Mouse (Mus musculus) liver, embryonic 11.5 days (tissue): ENCODE results near the gene Myh4. TPM values are rescaled to one million over a fixed set of nuclear protein-coding genes. Genes with fewer than 3 reads are reported as not detected.

ENCODE experiments used
- ATAC-seq: fragments of 200-750 bp; cut with Nextera tagmentation; replicated peaks from 2 replicates; pipeline ENCODE4 v1.8.0; 2017; ENCODE audit warnings: moderate number of reproducible peaks, mild to moderate bottlenecking, moderate TSS enrichment, moderate library complexity; ENCODE audit not compliant: low FRiP score
- DNase-seq: peaks from one replicate; pipeline ENCODE4 v3.0.0-alpha.2; 2017; ENCODE audit warnings: low spot score
- H3K27ac ChIP-seq: fragments of 300-500 bp; sonication (generic); 2 replicates; pipeline ENCODE4 v1.5.1; 2014; ENCODE audit warnings: mild to moderate bottlenecking, low read depth, low read length, control low read depth
- H3K27me3 ChIP-seq: fragments of 300-500 bp; sonication (generic); replicated peaks from 2 replicates; pipeline ENCODE4 v1.6.1; 2014; ENCODE audit warnings: low read length, mixed read lengths; ENCODE audit not compliant: control insufficient read depth, insufficient read depth
- H3K36me3 ChIP-seq: fragments of 300-500 bp; sonication (generic); 2 replicates; pipeline ENCODE4 v1.6.1; 2014; ENCODE audit warnings: mild to moderate bottlenecking, low read length, moderate library complexity, mixed read lengths; ENCODE audit not compliant: control insufficient read depth, insufficient read depth
- H3K4me1 ChIP-seq: fragments of 300-500 bp; sonication (generic); replicated peaks from 2 replicates; pipeline ENCODE4 v1.6.1; 2014; ENCODE audit warnings: low read length, mixed read lengths; ENCODE audit not compliant: control insufficient read depth, insufficient read depth
- H3K4me2 ChIP-seq: fragments of 300-500 bp; sonication (generic); 2 replicates; pipeline ENCODE4 v1.6.1; 2014; ENCODE audit warnings: mild to moderate bottlenecking, control low read depth, moderate library complexity
- H3K4me3 ChIP-seq: fragments of 300-500 bp; sonication (generic); 2 replicates; pipeline ENCODE4 v1.5.1; 2014; ENCODE audit warnings: low read depth, low read length, control low read depth
- H3K9ac ChIP-seq: fragments of 300-500 bp; sonication (generic); 2 replicates; pipeline ENCODE4 v1.6.1; 2014; ENCODE audit warnings: low read depth, low read length, control low read depth
- H3K9me3 ChIP-seq: fragments of 300-500 bp; sonication (generic); 2 replicates; pipeline ENCODE4 v1.6.1; 2016; ENCODE audit warnings: low read length, inconsistent platforms, mixed read lengths; ENCODE audit not compliant: control insufficient read depth
- WGBS: fragments of 180-500 bp; shearing (Covaris S2); extraction: QIAGEN DNeasy Blood & Tissue Kit; methylation state at CpG from one replicate; pipeline ENCODE4 v1.1.7; 2014; 5-methylcytosine and 5-hydroxymethylcytosine counted together
- polyA plus RNA-seq: library from polyadenylated mRNA; unstranded; fragments of >200 nt; fragmentation: Nextera tagmentation; extraction: Ambion mirVana; gene quantifications from 2 replicates; pipeline ENCODE4 v1.2.1, GENCODE M21; 2014

Gene Myh4
- polyA plus RNA-seq, 1 experiment from 2014 or later: not detected

DNA sequence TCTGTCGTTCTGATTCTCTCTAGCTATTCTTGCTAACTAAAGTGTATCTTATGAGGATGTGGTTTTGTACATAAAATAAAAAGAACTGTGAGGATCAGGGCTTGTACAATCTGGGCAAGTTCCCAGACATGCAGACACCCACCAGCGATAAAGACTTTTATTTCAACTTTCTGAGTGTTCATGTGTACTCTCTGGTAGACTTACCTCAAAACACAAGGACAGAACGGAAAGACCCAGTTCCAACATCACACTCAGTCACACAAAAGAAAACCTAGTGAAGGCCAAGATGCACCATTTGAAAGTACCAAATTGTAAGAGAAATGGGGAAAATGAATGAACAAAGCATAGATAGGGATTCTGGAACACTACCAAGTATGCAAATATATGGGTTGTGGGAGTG, 9.1 kb upstream of the Myh4 start:
- H3K9me3 ChIP-seq: no peaks in the 10 kb centered on the region
- no peak overlapping the region for H3K4me3 ChIP-seq
- H3K36me3 ChIP-seq: no peaks in the 10 kb centered on the region
- H3K27me3 ChIP-seq: no peaks in the 10 kb centered on the region
- no peak for ATAC-seq
- no peak overlapping the region for H3K27ac ChIP-seq
- no peak overlapping the region for H3K9ac ChIP-seq
- H3K4me2 ChIP-seq: no peak overlapping the region
- H3K4me1 ChIP-seq: no peaks in the 10 kb centered on the region
- no peak for DNase-seq
- WGBS: 84% methylated on average over 3 of the region's 3 CpGs

DNA sequence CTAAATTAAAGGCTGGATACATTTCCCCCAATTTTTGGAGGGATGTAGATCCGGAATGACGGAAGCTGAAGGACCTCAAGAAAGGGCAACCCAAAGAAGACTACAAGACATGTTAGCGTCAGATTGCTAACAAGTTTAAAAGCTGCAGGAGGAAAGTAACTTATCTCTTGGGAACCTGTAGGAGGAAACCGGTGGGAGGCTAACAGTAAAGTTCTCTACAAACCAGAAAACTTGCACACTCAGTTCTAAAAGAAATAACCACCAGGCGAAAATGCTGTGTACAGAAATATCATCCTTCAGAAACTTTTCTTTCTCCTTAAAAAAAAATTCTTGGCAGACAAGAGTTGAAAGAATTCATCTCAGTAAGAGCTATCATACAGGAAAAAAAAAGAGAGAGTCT, 8.7 kb upstream of the Myh4 start:
- no peak overlapping the region for H3K27ac ChIP-seq
- H3K9ac ChIP-seq: no peak overlapping the region
- no peak overlapping the region for H3K4me3 ChIP-seq
- no peaks in the 10 kb centered on the region for H3K36me3 ChIP-seq
- no peak for ATAC-seq
- no peak overlapping the region for H3K4me2 ChIP-seq
- 69% methylated on average over 5 of the region's 5 CpGs for WGBS
- H3K4me1 ChIP-seq: no peaks in the 10 kb centered on the region
- no peaks in the 10 kb centered on the region for H3K9me3 ChIP-seq
- H3K27me3 ChIP-seq: no peaks in the 10 kb centered on the region
- DNase-seq: no peak

DNA sequence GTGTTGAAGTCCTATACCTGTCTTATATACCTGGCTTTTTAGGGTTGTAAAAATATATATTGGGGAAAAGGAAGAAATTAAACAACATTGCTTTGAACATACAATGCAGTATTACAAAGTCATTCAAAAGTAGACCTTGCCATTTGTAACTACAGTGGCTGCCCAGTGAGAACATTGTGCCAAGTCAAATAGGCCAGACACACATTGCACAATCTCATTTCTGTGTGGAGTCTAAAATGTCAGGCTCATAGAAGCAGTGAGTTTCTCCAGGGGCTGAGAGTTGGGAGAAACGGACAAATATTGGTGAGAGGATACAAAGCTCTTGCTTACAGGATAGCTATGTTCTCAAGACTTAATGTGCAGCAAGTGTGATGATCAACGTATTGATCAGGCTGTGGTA, 7.9 kb upstream of the Myh4 start:
- Histone ChIP-seq H3K4me2 (no peak overlapping the region), H3K27me3 (no peaks in the 10 kb centered on the region), H3K9me3 (no peaks in the 10 kb centered on the region), H3K36me3 (no peaks in the 10 kb centered on the region), H3K4me3 (no peak overlapping the region), H3K9ac (no peak overlapping the region), H3K27ac (no peak overlapping the region), H3K4me1 (no peaks in the 10 kb centered on the region)
- DNase-seq (no peak), ATAC-seq (no peak)
- 74% methylated on average over 2 of the region's 2 CpGs for WGBS

DNA sequence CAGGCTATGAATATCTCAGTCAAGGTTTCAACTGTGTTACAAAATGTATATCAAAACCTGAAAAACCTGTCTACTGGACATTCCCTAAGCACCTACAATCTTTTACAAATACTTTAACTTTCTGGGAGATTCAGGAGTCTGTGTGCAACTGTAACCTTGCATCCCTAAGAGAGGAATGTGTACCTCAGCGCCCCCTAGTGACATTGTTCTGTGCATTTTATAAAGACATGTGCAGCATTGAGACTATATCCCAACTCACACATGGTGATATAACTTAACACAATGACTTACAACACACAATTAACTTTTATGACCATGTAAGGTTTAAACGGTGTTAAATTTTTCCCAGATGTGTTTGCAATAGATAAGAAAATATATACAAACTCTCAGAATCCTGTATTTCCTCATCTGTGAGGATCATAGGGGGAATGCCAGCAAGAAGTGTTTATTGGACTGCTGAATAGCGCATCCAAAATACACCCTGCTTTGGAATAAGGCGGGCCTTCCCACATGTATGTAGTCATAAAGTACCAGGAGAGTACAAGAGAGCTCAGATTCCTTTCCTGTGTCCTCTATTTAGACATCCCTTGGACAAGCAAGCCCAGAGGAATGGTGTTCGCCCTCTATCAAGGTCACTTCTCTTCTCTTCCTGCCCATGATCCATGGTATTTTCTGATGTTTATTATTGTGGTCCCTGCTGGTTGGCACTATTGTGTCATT, 2.0 kb upstream of the Myh4 start:
- 51% methylated on average over 5 of the region's 5 CpGs for WGBS

DNA sequence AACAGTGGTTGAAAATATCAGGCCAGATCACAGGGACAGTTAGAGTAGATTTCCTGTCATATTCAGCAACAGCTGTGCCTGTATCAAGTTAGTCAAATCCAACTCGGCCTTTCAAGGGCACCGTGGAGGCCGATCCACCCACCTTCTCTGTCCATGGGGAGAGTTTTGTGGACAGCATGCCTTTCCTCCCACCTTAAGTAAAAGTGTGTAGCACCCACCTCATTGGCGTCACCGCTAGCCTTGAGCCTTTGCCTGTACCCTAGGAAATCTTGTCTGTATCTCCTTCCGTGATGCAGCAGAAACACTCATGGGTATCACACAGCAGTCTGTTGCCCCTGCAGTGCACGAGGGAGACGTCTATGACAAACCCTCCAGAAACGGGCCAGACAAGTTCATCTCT, 1.0 kb upstream of the Myh4 start:
- Histone ChIP-seq H3K4me2 (no peak overlapping the region), H3K36me3 (no peaks in the 10 kb centered on the region), H3K4me3 (no peak overlapping the region), H3K9me3 (no peaks in the 10 kb centered on the region), H3K27ac (no peak overlapping the region), H3K27me3 (no peaks in the 10 kb centered on the region), H3K9ac (no peak overlapping the region), H3K4me1 (no peaks in the 10 kb centered on the region)
- ATAC-seq (no peak), DNase-seq (no peak)
- 84% methylated on average over 9 of the region's 9 CpGs for WGBS

More for the DNA sequence above, 2.0 kb upstream of the Myh4 start:
- ATAC-seq (no peak), DNase-seq (no peak)
- no peak overlapping the region for H3K27ac ChIP-seq
- H3K9ac ChIP-seq: no peak overlapping the region
- no peaks in the 10 kb centered on the region for H3K9me3 ChIP-seq
- H3K36me3 ChIP-seq: no peaks in the 10 kb centered on the region
- H3K27me3 ChIP-seq: no peaks in the 10 kb centered on the region
- H3K4me1 ChIP-seq: no peaks in the 10 kb centered on the region
- H3K4me3 ChIP-seq: no peak overlapping the region
- no peak overlapping the region for H3K4me2 ChIP-seq

DNA sequence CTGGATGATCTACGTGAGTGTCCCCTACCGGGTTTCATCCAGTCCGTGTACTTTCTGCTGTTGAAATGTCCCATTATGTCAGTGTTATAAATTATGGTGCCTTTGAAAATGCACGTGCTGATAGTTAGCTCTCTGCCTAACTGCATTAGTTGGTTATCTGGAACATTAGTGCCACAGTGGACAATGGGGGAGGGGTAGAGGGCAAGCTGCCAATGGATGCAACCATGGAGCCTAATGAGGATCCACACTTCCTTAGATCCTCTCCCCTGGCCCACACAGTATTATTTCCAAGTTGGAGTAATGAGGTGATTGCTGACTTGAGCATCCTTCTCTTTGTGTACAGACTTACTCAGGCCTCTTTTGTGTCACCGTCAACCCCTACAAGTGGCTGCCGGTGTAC, 3.2 kb downstream of the Myh4 start:
- Histone ChIP-seq H3K36me3 (no peaks in the 10 kb centered on the region), H3K27me3 (no peaks in the 10 kb centered on the region), H3K4me3 (no peak overlapping the region), H3K4me1 (no peaks in the 10 kb centered on the region), H3K9ac (no peak overlapping the region), H3K4me2 (no peak overlapping the region), H3K9me3 (no peaks in the 10 kb centered on the region), H3K27ac (no peak overlapping the region)
- ATAC-seq (no peak), DNase-seq (no peak)
- 87% methylated on average over 6 of the region's 6 CpGs for WGBS

DNA sequence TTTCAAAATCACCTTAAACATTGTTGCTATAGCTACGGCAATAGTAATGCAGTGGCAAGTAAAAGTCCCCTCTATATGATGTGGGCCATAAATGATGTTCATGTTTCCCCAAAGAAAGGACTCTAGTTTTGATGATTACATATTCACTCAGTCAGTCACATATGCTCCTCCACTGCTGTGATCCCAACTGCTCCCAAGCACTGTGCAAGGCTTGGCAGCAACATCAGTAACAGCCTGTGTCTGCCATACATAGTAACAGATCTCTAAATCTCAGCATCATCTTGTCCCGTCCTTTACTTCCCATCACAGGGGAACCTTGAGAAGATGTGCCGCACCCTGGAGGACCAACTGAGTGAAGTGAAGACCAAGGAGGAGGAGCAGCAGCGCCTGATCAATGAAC, 15.9 kb downstream of the Myh4 start:
- H3K36me3 ChIP-seq: no peaks in the 10 kb centered on the region

DNA sequence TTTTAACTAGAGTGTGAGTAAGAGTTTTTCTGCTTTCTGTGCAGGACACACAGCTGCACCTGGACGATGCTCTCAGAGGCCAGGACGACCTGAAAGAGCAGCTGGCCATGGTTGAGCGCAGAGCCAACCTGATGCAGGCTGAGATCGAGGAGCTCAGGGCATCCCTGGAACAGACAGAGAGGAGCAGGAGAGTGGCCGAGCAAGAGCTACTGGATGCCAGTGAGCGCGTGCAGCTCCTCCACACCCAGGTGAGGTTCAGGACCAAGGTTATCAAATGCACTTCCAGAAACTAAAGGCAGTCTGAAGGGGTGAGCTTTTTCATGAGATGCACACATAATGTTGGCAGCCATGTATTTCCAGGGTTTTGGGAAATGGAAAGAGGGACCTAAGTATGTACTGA, 19.2 kb downstream of the Myh4 start:
- Histone ChIP-seq H3K9ac (no peak overlapping the region), H3K36me3 (no peaks in the 10 kb centered on the region), H3K9me3 (no peaks in the 10 kb centered on the region), H3K4me1 (no peaks in the 10 kb centered on the region), H3K27me3 (no peaks in the 10 kb centered on the region), H3K27ac (no peak overlapping the region), H3K4me3 (no peak overlapping the region), H3K4me2 (no peak overlapping the region)
- WGBS: 80% methylated on average over 7 of the region's 7 CpGs
- DNase-seq: no peak
- no peak for ATAC-seq

More for the DNA sequence above, 15.9 kb downstream of the Myh4 start:
- Histone ChIP-seq H3K4me3 (no peak overlapping the region), H3K9ac (no peak overlapping the region), H3K9me3 (no peaks in the 10 kb centered on the region), H3K4me1 (no peaks in the 10 kb centered on the region), H3K27ac (no peak overlapping the region), H3K4me2 (no peak overlapping the region), H3K27me3 (no peaks in the 10 kb centered on the region)
- 88% methylated on average over 4 of the region's 4 CpGs for WGBS
- DNase-seq (no peak), ATAC-seq (no peak)

DNA sequence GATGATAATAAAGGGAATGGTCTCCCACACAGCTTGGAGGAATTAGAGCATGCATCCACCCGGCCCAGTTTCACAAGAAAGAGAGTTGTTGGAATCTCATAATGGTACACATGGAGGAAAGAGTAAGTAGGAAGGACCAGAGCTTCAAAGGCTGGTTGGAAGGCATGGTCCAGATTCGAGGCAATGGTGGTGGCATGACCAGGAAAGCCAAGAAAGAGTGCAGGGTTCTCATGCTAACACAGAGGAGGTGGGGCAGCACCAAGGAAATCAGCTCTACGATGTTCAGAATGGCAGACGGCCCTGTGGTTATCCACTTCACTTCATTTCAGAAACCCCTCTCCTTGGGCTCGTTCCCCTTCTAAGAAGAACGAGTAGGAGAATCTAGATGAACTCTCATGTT, 23.1 kb downstream of the Myh4 start:
- H3K36me3 ChIP-seq: no peaks in the 10 kb centered on the region
- no peak overlapping the region for H3K9ac ChIP-seq
- H3K4me1 ChIP-seq: no peaks in the 10 kb centered on the region
- WGBS: 81% methylated on average over 6 of the region's 6 CpGs
- no peaks in the 10 kb centered on the region for H3K9me3 ChIP-seq
- no peak for ATAC-seq
- no peak overlapping the region for H3K4me3 ChIP-seq
- no peaks in the 10 kb centered on the region for H3K27me3 ChIP-seq
- H3K4me2 ChIP-seq: no peak overlapping the region
- DNase-seq: no peak
- no peak overlapping the region for H3K27ac ChIP-seq
